Mouse (Mus musculus): ENCODE measurements around the gene Khdrbs1. TPM values are rescaled to one million over a fixed set of nuclear protein-coding genes. Genes with fewer than 3 reads are reported as not detected.

Khdrbs1 gene
- polyA plus RNA-seq, 1 experiment from 2014 or later, result 144 TPM

GRCm38 (mm10) chr4:129700216-129700615 lies 41.9 kb downstream of the Khdrbs1 start:
- WGBS, result 71% methylated on average over 1 of the region's 1 CpGs
- Histone ChIP-seq H3K4me3 (ENCODE audit: low read depth, low read length) (no peak overlapping the region), H3K27me3 (ENCODE audit: insufficient read depth, low read length) (no peaks in the 10 kb centered on the region), H3K4me2 (no peak overlapping the region), H3K9me3 (ENCODE audit: low read depth, low read length) (no peaks in the 10 kb centered on the region), H3K36me3 (ENCODE audit: insufficient read depth) (peaks cover 36% of the 10 kb centered on the region), H3K27ac (ENCODE audit: low read depth) (no peak overlapping the region), H3K9ac (no peak overlapping the region), H3K4me1 (ENCODE audit: insufficient read depth) (peaks cover 17% of the 10 kb centered on the region)
- no peak for DNase-seq
- no peak for TF ChIP-seq CTCF (IDR thresholded peaks at IDR 0.05; ENCODE audit: low read depth)
- ATAC-seq (ENCODE audit: insufficient read depth), result no peak

GRCm38 (mm10) chr4:129697191-129697590 lies 44.9 kb downstream of the Khdrbs1 start:
- DNase-seq (no peak), ATAC-seq (ENCODE audit: insufficient read depth) (no peak)
- Histone ChIP-seq H3K4me3 (ENCODE audit: low read depth, low read length) (peak overlapping the region; percentile 69), H3K9me3 (ENCODE audit: low read depth, low read length) (no peaks in the 10 kb centered on the region), H3K36me3 (ENCODE audit: insufficient read depth) (peaks cover 28% of the 10 kb centered on the region), H3K4me1 (ENCODE audit: insufficient read depth) (peaks cover 12% of the 10 kb centered on the region; the same call in 1 of the 2 replicates), H3K4me2 (peak overlapping the region; percentile 70), H3K9ac (peak overlapping the region; percentile 75), H3K27ac (ENCODE audit: low read depth) (peak overlapping the region; percentile 90), H3K27me3 (ENCODE audit: insufficient read depth, low read length) (no peaks in the 10 kb centered on the region)
- no peak for TF ChIP-seq CTCF (IDR thresholded peaks at IDR 0.05; ENCODE audit: low read depth)
- WGBS, result 80% methylated on average over 7 of the region's 7 CpGs

- no peak for TF ChIP-seq CTCF (IDR thresholded peaks at IDR 0.05; ENCODE audit: low read depth)
- H3K36me3 ChIP-seq (ENCODE audit: insufficient read depth), result peaks cover 28% of the 10 kb centered on the region
These were observed 45.7 kb downstream of the Khdrbs1 start, which contains the start of gene Tmem39b for GRCm38 (mm10) chr4:129696158-129696985. Tmem39b (minus strand) TSS chr4:129696838.

GRCm38 (mm10) chr4:129695815-129696157 lies 46.3 kb downstream of the Khdrbs1 start:
- Histone ChIP-seq H3K27ac (ENCODE audit: low read depth) (0 out of 2 replicates have a peak overlapping the region, but pooled peaks have one; percentile 46), H3K36me3 (ENCODE audit: insufficient read depth) (peaks cover 27% of the 10 kb centered on the region), H3K9ac (peak overlapping the region; percentile 75), H3K4me1 (ENCODE audit: insufficient read depth) (0 out of 2 replicates have a peak, but pooled peaks cover 5% of the 10 kb centered on the region), H3K9me3 (ENCODE audit: low read depth, low read length) (no peaks in the 10 kb centered on the region), H3K4me2 (peak overlapping the region; percentile 70), H3K27me3 (ENCODE audit: insufficient read depth, low read length) (no peaks in the 10 kb centered on the region), H3K4me3 (ENCODE audit: low read depth, low read length) (peak overlapping the region; percentile 69)
- TF ChIP-seq CTCF (IDR thresholded peaks at IDR 0.05; ENCODE audit: low read depth), result no peak
- DNase-seq (no peak), ATAC-seq (ENCODE audit: insufficient read depth) (no peak; the same call in 1 of the 2 replicates)
- 19% methylated on average over 6 of the region's 6 CpGs for WGBS

More at GRCm38 (mm10) chr4:129696158-129696985, 45.7 kb downstream of the Khdrbs1 start, which contains the start of gene Tmem39b:
- peak within 1 kb of the TSS; percentile 70 for H3K4me2 ChIP-seq
- no peaks in the 10 kb centered on the region for H3K9me3 ChIP-seq (ENCODE audit: low read depth, low read length)
- H3K27ac ChIP-seq (ENCODE audit: low read depth), result peak within 1 kb of the TSS; percentile 90
- ATAC-seq (ENCODE audit: insufficient read depth) (peak; percentile 90), DNase-seq (peak; percentile 96)
- 0 out of 2 replicates have a peak, but pooled peaks cover 5% of the 10 kb centered on the region for H3K4me1 ChIP-seq (ENCODE audit: insufficient read depth)
- peak within 1 kb of the TSS; percentile 69 for H3K4me3 ChIP-seq (ENCODE audit: low read depth, low read length)
- under 1% methylated on average over 57 of the region's 57 CpGs for WGBS
- H3K9ac ChIP-seq, result peak within 1 kb of the TSS; percentile 75
- H3K27me3 ChIP-seq (ENCODE audit: insufficient read depth, low read length), result no peaks in the 10 kb centered on the region

GRCm38 (mm10) chr4:129684531-129684930 lies 57.6 kb downstream of the Khdrbs1 start:
- no peaks in the 10 kb centered on the region for H3K9me3 ChIP-seq (ENCODE audit: low read depth, low read length)
- H3K36me3 ChIP-seq (ENCODE audit: insufficient read depth), result peaks cover 85% of the 10 kb centered on the region
- 88% methylated on average over 6 of the region's 6 CpGs for WGBS
- H3K27me3 ChIP-seq (ENCODE audit: insufficient read depth, low read length), result no peaks in the 10 kb centered on the region
- TF ChIP-seq CTCF (IDR thresholded peaks at IDR 0.05; ENCODE audit: low read depth), result no peak
- no peak overlapping the region for H3K4me2 ChIP-seq
- ATAC-seq (ENCODE audit: insufficient read depth) (no peak), DNase-seq (no peak)
- H3K4me1 ChIP-seq (ENCODE audit: insufficient read depth), result no peaks in the 10 kb centered on the region
- no peak overlapping the region for H3K27ac ChIP-seq (ENCODE audit: low read depth)
- H3K9ac ChIP-seq, result no peak overlapping the region
- no peak overlapping the region for H3K4me3 ChIP-seq (ENCODE audit: low read depth, low read length)

GRCm38 (mm10) chr4:129683901-129684493 lies 58.1 kb downstream of the Khdrbs1 start:
- no peaks in the 10 kb centered on the region for H3K4me1 ChIP-seq (ENCODE audit: insufficient read depth)
- DNase-seq (no peak), ATAC-seq (ENCODE audit: insufficient read depth) (no peak)
- H3K4me2 ChIP-seq, result no peak overlapping the region
- 84% methylated on average over 11 of the region's 11 CpGs for WGBS
- no peak overlapping the region for H3K9ac ChIP-seq
- H3K36me3 ChIP-seq (ENCODE audit: insufficient read depth), result peaks cover 81% of the 10 kb centered on the region
- H3K9me3 ChIP-seq (ENCODE audit: low read depth, low read length), result no peaks in the 10 kb centered on the region
- no peak overlapping the region for H3K4me3 ChIP-seq (ENCODE audit: low read depth, low read length)
- no peak for TF ChIP-seq CTCF (IDR thresholded peaks at IDR 0.05; ENCODE audit: low read depth)
- no peak overlapping the region for H3K27ac ChIP-seq (ENCODE audit: low read depth)
- H3K27me3 ChIP-seq (ENCODE audit: insufficient read depth, low read length), result no peaks in the 10 kb centered on the region

GRCm38 (mm10) chr4:129681837-129682236 lies 60.3 kb downstream of the Khdrbs1 start:
- no peak for DNase-seq
- Histone ChIP-seq H3K4me2 (no peak overlapping the region), H3K9ac (no peak overlapping the region), H3K9me3 (ENCODE audit: low read depth, low read length) (no peaks in the 10 kb centered on the region), H3K4me1 (ENCODE audit: insufficient read depth) (no peaks in the 10 kb centered on the region), H3K36me3 (ENCODE audit: insufficient read depth) (peaks cover 87% of the 10 kb centered on the region), H3K4me3 (ENCODE audit: low read depth, low read length) (no peak overlapping the region), H3K27ac (ENCODE audit: low read depth) (no peak overlapping the region), H3K27me3 (ENCODE audit: insufficient read depth, low read length) (no peaks in the 10 kb centered on the region)
- ATAC-seq (ENCODE audit: insufficient read depth), result no peak
- WGBS, result 96% methylated on average over 11 of the region's 11 CpGs
- TF ChIP-seq CTCF (IDR thresholded peaks at IDR 0.05; ENCODE audit: low read depth), result no peak

All from lung, embryonic 14.5 days (tissue).